Mouse (Mus musculus) olfactory bulb, adult 2 months (tissue): ENCODE data around the gene Ptger4.

Experiments
- CTCF ChIP-seq: fragments of 200-500 bp; IDR thresholded peaks from 2 replicates; pipeline ENCODE4 v1.5.1; 2012; ENCODE audit warnings: low read depth, mild to moderate bottlenecking, low read length, moderate library complexity; ENCODE audit not compliant: insufficient read depth
- POLR2A ChIP-seq: fragments of 200-500 bp; IDR thresholded peaks from 2 replicates; pipeline ENCODE4 v1.6.1; 2012; ENCODE audit warnings: mild to moderate bottlenecking, low read depth, low read length, moderate library complexity; ENCODE audit not compliant: insufficient read depth

DNA sequence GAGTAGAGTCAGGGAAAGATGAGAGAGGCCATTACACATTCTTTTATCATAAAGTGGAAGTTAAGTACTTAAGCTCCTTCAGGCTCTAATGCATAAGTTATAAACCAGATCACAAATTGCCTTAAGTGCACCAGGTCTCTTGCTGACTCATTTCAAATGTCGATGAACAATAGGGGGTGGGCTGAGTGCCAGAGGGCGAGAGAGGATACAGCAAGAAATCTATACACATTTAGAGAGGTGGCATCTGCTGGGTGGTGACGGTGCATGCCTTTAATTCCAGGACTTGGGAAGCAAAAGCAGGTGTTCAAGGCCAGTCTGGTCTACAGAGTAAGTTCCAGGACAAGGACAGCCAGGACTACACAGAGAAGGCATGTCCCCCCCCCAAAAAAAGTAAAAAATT lies 22.1 kb upstream of the Ptger4 start:
- TF ChIP-seq CTCF (no peak), POLR2A (no peak)
